Mouse (Mus musculus) thymus, postnatal 36 days (tissue): ENCODE results near the gene Mindy4.
"Not testable (repeated sequence)": the region's sequence is repeated elsewhere in the genome, so short reads cannot be mapped to it uniquely, and the experiment has no call there.

Experiments
- DNase-seq, 2 experiments: peaks; one replicate each; pipeline ENCODE4 v3.0.0; 2022; ENCODE audit warnings: mixed read lengths in 2 of 2

Gene Mindy4

DNA sequence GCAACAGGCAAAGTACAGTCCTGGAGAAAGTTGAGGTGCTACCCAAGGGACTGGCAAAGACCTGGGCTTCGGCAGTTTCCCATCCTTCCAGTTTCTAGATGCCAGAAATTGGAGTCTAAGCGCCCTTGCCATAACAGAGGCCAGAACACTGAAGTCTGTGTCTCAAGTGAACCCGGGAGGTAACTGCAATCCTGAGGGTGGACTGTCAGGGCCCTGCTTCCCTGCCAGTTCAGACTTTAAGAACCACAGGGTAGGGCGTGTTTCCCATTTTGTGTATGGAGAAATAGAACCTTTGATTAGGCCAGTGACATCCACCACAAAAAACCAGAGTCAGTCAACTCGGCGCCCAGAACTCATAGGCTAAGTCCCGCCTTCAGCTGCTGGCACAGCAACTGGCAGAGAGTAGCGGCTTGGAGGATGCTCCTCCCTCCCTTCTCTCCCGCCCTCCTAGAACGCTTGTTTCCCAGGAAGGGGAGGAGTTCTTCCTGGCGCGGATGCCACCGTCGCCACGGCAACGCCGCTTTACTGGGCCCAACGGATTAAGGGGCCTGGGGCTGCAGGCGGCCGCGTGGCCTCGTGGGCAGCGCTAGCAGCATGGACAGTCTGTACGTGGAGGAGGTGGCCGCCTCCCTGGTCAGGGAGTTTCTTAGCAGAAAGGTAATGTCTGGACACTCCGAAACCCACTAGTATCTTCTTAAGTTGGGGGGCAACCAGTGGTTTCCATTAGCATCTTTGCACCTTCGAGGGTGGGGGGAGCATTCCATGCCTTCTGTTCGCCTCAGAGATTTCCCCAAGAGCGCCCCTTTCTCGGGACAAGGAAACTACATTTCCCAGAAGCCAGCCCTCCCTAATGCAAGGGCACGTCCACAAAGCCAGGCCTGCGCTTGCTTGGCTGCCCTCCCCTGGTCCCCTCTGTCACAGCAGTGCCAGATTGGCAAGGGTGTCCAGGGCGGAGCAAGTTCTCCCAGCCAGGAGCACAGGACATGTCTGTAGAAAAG, at the start of gene Mindy4:
Gene Mindy4, plus strand, starts transcription at position 471 of the 998 bp plus-strand sequence.
- peak; percentile 51 to 75 for DNase-seq

DNA sequence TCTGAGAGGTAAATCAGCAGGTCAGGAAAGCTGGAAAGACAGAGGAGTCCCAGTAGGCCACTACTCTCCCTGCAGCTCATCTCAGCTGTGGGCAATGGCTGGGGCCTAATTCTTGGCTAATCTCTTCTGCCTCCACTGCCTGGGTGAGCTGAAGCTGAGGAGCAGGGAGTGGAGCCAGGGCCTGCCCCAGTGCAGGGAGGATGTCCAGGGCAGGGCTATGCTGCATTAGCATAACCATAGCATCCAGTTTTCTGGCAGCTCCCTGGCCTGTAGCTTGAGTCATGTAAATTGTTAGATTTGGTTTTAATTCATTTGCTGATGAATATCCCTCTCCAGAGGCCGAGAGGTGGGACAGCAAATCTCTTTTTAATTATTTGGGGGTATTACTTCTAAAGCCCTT, 43.9 kb upstream of the Mindy4 start:
- no peak for DNase-seq

DNA sequence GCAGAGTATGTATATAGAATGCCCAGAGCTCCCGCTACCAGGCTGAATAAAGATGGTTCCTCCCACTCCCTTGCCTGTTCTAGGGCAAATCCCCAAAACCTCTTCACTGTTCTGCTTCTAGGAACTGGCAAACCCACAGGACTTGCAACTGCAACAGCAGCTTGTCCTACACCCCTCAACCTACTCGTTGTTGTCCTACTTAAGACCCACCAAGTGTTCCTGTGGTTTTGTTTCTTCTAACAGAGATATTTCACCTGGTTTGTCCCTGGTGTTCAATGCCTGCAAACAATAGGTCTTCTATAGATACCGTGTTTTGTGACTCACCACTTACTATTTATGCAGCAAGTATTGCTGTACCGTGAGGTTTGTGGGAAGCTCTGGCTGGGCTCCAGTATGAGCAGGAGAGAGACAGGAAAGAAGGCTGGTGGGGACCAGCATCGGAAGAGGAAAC, 41.8 kb upstream of the Mindy4 start:
- DNase-seq, result no peak

DNA sequence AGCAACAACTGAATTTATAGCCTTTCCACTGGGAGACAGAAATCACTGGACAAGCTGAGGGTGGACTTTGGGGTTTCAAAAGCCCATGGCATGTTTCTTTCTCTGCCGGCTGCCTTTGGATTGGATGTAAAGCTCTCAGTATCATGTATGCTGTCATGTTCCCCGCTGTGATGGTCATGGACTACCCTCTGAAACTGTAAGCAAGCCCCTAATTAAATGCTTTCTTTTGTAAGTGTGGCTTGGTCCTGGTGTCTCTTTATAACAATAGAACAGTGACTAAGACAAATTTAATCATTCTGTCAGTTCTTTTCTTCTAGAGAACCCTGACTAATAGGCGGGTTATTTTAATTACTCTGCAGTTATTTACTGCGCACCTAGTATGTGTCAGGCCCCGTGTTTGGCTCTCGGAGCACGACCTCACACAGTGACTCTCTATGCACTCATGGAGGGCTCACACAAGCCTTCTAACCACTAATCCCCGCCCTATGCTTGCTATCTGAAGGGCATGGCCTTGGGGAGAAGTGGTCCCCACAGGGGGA, 40.1 kb upstream of the Mindy4 start:
- no peak for DNase-seq

DNA sequence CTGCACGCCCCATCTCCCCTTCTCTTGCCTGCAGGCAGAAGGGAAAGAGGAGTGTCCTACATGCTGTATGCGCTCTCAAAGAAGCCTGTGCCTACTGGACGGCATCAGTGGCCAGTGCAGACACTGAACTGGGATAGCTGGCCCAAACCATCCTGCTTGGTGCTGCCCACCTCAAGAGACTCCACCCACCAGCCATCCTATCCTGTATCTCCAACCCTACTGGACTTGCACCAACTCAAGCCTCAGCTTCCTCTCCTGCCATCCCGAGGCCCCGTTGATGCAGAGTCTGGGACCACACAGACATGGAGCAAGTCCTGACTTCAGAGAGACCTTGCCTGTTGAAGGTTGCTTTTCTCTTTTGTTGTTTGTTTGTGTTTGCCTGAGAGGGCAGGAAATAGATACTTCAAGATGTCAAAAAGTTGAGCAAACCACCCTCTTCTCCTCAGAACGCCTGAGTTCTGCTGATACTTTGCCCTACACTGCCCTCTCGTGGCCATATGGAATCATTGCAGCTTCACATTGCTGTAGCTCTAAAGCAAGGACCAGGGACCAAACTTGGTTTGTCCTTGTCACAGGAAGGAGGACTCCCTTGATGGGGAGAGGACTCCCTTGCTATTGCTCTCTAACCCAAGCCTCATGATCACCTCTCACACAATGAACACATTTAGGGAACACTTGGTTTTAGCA, 36.3 kb upstream of the Mindy4 start:
- DNase-seq, result peak; percentile 58 to 60

DNA sequence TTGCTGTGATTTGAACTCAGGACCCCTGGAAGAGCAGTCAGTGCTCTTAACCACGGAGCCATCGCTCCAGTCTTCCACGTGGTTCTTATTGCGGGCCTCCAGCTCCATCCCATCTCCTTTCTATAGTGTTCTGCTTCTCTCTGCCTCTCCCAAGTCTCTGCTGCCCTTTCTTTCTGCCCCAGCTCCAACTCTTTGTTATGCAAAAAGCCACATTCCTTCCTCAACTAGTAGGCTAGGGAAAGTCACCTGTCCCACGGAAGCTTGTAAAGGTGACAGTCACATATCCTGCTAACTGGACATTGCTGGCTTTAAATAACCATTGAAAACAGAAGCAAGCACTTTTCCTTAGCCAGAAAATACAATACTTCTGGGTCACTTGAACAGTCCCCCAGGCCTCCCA, 33.4 kb upstream of the Mindy4 start:
- no peak for DNase-seq

DNA sequence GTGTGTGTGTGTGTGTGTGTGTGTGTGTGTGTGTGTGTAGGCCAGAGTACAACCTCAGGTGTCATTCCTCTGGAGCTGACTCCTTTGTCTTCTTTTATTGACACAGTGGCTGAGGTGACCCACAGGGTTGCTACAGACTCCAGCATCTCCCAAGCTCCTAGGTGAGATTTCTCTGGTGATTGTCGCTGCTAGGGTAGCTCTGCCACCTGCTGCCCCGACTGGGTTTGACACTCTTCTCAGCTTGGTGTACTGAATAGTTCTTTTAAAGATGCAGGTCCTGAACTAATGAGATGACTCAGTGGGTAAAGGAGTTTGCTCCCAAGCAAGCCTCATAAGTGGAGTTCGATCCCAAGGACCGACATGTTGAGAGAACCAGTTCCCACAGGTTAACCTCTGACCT, 31.5 kb upstream of the Mindy4 start:
- DNase-seq, result no peak

DNA sequence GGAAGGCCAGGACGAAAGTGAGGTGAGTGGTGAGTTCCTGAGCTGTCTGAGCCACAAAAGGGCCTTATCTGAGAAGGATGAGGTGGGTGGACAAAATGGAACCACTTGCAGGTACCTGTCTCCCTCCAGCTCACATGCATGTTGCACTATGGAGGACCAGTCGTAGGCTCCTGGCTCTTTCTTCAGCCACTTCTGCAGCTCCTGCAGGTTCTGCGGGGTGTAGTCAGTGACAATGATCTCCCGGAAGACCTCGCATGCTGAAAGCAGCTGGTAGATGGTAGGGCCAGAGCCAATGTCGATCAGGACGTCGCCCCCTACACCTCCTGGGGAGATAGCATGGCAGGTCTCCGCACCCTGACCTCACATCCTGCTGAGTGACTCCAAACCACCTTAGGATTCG, 30.0 kb upstream of the Mindy4 start:
- DNase-seq, result no peak

DNA sequence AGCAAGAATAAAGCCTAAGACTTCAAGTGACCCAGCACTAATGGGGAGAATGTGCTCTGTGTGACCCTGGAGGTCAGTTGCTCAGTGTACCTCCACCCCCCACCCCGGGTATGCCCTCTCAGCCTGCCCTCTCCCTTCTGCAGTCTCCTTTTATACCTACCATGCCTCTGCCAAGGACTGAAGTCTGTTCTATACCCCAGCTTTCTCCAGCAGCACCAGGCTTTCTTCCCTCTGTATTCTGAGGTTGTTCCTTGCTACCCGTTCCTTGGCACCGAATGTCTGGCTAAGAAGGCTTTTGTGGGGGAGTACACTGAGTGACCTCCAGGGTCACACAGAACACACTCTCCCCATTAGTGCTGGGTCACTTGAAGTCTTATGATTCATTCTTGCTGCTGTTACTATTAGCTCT, 29.2 kb upstream of the Mindy4 start:
- DNase-seq, result no peak

DNA sequence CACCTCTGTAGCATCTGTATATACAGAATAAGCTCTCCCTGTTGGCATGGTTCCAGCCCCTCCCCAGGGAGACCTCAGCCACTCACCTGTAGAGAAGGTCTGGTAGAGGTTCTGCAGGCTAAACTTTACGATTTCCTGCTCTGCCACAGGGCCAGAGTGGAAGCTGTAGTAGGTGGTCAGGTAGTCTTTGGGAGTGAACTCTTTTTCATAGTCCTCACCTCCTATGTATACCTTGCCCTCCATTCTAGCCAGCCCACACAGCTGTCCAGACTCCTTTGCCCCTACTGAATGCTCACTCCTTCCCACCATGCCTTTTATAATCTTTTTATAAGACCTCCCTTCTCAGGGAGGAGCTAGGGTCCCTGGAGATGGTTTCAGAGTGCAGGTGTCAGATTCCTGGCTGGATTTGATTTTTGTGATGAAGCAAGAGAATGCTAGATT, 28.4 kb upstream of the Mindy4 start, which contains the start of gene Inmt:
Gene Inmt, minus strand, starts transcription at position 303 of the 441 bp plus-strand sequence.
- DNase-seq, result no peak

DNA sequence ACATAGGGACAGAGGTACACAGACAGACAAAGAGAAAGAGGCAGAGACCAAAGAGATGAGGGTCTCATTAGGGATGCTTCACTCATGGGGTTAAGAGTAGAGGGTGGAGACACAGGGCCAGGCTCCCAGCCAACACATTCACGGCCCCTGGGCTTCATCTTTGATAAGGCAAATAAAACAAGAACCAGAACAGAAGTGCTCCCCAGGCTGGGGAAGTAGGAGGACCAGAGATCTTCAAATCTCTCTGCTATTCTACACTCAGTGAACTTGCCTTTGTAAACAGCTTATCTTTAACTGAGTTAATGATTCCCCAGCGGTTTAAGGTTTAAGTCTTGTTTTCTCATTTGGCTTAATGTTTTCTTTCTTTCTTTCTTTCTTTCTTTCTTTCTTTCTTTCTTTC, 27.7 kb upstream of the Mindy4 start:
- no peak for DNase-seq

DNA sequence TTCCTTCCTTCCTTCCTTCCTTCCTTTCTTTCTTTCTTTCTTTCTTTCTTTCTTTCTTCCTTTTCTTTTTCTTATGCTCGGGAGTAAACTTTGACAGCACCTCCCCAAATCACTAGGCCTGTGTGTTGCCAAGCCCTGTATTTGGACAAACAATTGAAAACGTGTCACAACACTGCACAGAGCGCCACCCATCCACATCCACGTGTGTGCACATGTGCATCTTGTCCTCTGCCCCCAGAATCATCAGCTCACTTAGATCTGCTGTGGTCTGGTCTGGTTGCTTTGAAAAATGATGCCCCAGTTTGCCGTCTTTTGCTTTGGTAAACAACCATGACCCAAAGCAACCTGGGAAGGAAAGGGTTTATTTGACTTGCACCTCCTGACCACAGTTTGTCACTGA, 27.3 kb upstream of the Mindy4 start:
- DNase-seq, result no peak

DNA sequence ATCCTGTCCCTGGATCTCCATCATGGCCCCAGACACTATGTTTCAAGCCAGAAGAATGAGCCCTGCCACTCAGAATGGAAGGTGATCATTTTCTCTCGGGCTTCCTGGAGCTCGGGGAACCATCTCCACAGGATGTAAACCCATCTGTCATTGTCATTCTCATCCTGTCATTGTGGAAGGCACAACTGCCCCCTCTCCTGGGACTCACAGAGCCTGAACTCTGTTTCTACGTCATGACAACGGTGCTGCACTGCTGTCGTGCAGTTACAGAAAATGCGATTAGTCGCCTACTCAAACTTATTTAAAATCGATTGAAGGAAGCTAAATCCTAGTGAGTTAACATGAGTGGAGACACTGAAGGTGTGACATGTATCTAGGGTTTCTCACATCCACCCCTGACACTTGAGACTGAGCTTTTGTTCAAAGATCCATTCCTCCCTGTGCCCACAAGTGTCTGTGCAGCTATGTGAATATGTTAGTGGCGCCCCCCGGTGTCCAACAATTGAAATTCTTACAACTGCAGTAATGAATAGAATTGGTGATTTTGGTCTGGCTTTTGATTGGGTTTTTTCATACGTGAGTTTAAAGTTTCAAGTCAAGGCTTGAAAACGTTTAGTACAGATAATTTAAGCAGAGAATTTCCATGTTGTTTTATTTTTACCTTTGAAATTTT, 26.0 kb upstream of the Mindy4 start:
- peak; percentile 9 to 10 for DNase-seq

DNA sequence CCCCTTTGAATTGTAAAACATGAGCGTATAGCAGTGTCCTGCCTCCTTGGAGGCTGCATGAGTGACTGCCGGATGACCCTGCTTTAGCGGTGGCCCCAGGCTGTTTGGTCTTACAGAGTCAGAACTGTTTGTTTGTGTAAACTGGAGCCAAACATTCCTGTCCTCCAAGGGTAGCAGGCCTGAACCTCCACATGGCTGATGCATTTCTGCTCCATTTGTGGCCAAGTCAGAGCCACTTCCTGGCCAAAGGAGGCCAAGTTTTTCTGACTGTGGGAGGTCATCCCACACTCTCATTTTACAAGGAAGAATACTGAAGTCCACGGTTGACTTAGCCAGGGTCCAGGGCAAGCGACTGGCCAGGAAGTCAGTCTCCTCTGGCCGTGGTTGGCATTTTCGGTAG, 23.6 kb upstream of the Mindy4 start:
- DNase-seq, result no peak

DNA sequence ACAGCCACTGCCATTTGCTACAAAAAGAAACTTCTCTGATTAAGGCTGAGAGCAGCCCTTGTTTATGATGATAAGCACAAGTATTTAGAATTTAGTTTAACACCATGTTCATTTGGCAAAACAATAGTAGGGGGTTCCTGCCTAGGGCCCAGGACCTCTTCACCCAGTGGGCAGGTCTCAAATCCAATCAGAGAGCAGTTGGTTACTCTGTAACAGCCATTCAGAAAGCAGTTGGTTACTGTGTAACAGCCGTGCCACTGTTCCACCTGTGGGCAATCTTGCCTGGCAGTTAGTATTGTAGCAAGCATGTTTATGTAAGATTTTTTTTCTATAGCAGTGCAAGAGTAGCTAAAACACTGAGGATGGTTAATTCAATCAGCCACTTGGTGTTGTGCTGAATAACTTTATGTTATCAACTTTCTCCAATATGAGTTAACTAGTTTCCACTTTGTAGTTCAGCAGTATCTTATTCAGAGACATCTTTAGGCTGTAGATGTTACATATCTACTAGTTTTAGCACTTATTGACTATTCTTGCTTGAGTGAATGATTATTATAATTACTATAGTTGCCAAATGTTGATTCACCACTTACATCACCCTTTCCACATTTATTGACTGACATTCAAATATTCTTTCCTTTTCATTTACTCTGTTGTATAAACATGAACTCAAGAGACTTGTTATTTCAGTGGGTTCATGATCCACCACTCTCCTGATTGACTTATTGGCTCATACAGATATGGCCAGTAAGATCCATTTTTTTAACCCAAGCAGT, 20.3 kb upstream of the Mindy4 start:
- DNase-seq, result no peak

DNA sequence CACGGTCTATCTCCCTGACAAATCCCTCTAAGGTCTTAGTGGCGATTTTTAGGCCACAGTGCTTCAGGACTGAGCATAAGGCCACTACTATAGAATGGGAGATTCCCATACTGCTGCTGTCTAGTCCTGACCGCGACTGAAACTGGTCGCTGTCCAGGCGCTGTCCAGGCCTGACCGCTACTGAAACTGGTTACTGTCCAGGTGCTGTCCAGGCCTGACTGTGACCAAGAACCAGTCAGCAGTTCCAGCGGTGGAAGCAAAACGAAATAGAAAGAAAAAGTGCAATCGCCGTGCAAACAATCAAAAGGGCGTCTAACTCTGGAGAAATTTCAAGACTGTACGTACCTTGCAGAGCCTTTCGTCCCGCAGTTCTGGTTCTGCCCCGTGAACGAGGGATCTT, 15.4 kb upstream of the Mindy4 start:
- not testable (repeated sequence) for DNase-seq

DNA sequence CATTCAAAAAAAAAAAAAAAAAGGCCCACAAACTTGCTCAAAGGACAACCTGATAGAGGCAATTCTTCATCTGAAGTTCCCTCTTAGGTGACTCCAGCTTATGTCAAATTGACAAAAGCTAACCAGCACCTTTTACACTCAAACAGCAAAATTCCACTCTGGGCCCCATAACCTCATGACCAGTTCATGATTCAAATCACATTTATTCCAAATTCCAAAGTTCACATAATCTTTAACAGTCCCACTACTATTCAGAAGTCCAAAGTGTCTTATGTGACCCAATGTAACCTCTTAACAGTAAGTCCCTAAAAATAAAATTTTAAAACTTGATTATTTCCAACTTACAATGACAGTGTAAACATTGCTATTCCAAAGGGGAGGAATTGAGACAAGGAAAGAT, 13.8 kb upstream of the Mindy4 start:
- no peak for DNase-seq

DNA sequence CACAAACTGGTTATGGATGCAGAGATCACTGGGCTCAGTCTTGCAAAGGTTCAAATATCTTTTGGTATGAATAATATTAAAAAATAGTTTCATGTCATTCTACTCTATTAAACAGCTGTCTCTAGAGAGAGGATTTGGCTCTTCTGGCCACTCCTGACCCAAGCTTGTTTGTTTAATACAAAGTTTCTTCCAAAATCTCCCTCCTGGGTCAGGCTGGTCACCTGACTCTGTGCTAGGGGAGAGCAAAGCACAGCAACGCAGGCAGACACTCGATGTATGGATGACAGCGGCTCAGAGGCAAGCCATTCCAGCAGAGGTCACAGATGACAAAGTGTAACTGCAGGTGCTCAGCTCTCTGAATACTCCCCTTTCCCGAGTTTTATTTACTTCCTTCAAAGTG, 11.6 kb upstream of the Mindy4 start:
- no peak for DNase-seq

DNA sequence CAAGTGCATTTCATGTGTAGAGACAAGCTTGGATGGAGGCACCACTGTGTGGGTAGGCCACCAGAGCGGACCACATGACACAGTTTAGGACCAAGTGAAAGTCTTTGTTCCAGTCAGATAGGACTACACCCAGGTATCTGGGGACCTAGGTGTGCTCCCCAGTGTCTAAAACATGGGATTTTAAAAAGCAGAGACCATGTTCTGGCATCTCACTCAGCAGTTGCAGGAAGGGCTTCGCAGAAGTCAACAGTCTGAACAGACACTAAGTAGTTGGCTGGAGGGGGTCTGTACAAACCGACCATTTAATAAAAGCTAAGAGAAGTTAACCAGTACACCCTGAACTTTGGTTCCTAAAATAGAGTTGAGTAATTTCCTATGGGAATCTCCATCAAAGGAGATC, 10.0 kb upstream of the Mindy4 start:
- no peak for DNase-seq

DNA sequence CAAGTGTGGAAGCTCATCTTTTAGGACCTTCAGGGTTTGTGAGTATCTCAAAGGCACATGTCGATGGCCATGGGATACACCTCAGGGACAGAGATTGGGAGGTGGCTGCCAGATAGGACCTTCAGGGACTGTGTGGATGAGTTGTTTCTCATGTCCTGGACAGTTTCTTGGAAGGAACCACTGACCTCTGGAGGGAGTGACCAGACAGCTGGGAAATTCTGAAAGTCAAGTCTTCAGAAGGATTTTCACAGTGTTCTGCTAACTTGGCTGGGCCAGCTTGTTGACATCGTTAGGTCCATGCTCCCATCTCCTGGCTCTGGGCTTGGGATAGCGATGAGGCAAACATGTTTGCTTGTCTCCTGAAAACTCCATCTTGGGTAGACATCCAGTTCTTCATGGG, 4.1 kb upstream of the Mindy4 start:
- DNase-seq, result no peak

DNA sequence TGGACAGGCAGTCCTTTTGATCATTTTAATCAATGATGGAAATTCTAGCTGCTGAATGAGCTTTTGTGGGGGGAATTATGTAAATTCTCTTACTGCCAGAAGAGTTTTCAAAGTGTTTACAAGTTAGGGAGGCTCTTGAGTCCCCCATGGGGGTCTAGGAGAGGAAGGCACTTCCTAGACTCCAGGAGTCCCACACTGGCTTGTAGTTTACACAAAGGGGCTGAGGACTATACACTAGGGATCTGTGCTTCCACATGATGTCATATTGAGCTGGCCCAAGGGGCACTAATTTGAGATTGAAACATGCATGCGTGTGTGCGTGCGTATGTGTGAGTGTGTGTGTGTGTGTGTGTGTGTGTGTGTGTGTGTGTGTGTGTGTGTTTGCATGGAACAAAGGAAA, 748 bp downstream of the Mindy4 start:
- no peak for DNase-seq

DNA sequence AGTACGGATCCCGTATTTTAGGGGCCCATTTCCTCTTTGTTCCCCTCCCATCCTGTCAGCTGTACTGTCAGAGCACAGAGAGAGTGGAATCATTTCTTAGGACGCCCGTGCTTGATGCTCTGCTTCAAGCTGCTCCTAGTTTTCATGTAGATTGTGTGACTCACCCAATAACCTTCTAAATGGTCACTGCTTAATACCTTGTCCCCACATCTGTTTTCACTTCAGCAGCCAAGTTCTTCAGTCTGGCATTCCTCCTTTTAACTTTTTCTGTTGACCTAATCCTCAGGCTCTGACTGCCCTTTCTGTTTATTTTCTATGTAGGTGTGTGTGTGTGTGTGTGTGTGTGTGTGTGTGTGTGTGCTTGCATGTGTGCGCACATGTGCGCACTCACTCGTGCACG, 4.6 kb downstream of the Mindy4 start:
- no peak for DNase-seq
